Mouse (Mus musculus): Measurements from ENCODE around the gene Cfap300. TPM values are rescaled to one million over a fixed set of nuclear protein-coding genes. Genes with fewer than 3 reads are reported as not detected.

The Cfap300 gene
- 0.84 TPM for polyA plus RNA-seq (2012; fragmentation: generic; extraction: Trizol)

- no peaks in the 10 kb centered on the region for H3K79me2 ChIP-seq (ENCODE audit: control insufficient read depth, insufficient read depth)
- H3K36me3 ChIP-seq (ENCODE audit: control insufficient read depth, insufficient read depth), result no peaks in the 10 kb centered on the region
- H3K27me3 ChIP-seq (ENCODE audit: control insufficient read depth, insufficient read depth, insufficient read length), result no peaks in the 10 kb centered on the region
- H3K4me3 ChIP-seq, result peak within 1 kb of the TSS; percentile 25
- peak within 1 kb of the TSS; percentile 69 for H3K4me2 ChIP-seq (ENCODE audit: low read depth)
- TF ChIP-seq TCF3 (IDR thresholded peaks at IDR 0.05; ENCODE audit: insufficient read length, low read depth), result no peak
- TF ChIP-seq REST (IDR thresholded peaks at IDR 0.05; ENCODE audit: insufficient read depth, insufficient read length), result no peak
- peak; percentile 52 for TF ChIP-seq POLR2A (IDR thresholded peaks at IDR 0.05; ENCODE audit: insufficient read length, low read depth)
- peak within 1 kb of the TSS; percentile 51 for H3ac ChIP-seq (ENCODE audit: control insufficient read depth, insufficient read length)
Measured at GRCm38 (mm10) chr9:8042338-8043043, at the start of gene Cfap300. TSS of gene Cfap300 (minus strand) at chr9:8042823.

DNA sequence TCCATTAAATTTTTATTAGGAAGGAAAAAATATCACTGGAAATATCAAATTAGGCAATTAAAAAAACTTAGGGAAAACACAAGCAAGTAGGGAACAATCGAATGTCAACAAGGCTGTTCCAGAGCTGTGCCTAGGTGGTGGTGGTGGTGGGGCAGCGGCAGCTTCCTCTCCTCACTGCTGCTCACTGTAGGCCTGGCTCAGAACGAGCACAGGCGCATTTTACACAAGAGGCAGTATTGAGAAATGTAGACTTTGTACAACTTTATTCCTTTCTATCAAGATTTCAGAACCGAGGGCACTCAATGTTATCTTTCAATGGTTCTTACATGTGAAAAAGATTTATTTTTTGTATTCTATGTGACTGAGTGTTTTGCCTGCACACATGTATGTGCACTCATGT is 36.3 kb upstream of the Cfap300 start:
- TF ChIP-seq TCF3 (IDR thresholded peaks at IDR 0.05; ENCODE audit: insufficient read length, low read depth), result no peak
- no peak for TF ChIP-seq MAX (IDR thresholded peaks at IDR 0.05; ENCODE audit: low read depth)
- no peak for TF ChIP-seq MYOD1 (IDR thresholded peaks at IDR 0.05; ENCODE audit: control insufficient read depth in 1 of 3, insufficient read length in 2 of 3, low read depth in 2 of 3)
- TF ChIP-seq POLR2AphosphoS2 (IDR thresholded peaks at IDR 0.05; ENCODE audit: insufficient read length, low read depth), result no peak
- TF ChIP-seq SRF (IDR thresholded peaks at IDR 0.05; ENCODE audit: control insufficient read depth, insufficient read length, low read depth), result no peak
- TF ChIP-seq MYOG (IDR thresholded peaks at IDR 0.05; ENCODE audit: control insufficient read depth in 1 of 3, insufficient read depth in 1 of 3, insufficient read length in 2 of 3, low read depth in 2 of 3), result no peak
- TF ChIP-seq POLR2A (IDR thresholded peaks at IDR 0.05; ENCODE audit: insufficient read length, low read depth), result no peak
- TF ChIP-seq TCF12 (IDR thresholded peaks at IDR 0.05; ENCODE audit: insufficient read depth, poor library complexity, severe bottlenecking), result no peak
- TF ChIP-seq USF1 (IDR thresholded peaks at IDR 0.05; ENCODE audit: low read depth), result no peak
- no peak for TF ChIP-seq REST (IDR thresholded peaks at IDR 0.05; ENCODE audit: insufficient read depth, insufficient read length)
- TF ChIP-seq E2F4 (IDR thresholded peaks at IDR 0.05; ENCODE audit: insufficient read depth), result no peak
- no peak overlapping the region for H3K4me3 ChIP-seq
- H3K4me2 ChIP-seq (ENCODE audit: low read depth), result no peak overlapping the region
- H3ac ChIP-seq (ENCODE audit: control insufficient read depth, insufficient read length), result no peak overlapping the region
- H3K27me3 ChIP-seq (ENCODE audit: control insufficient read depth, insufficient read depth, insufficient read length), result no peaks in the 10 kb centered on the region
- no peaks in the 10 kb centered on the region for H3K79me2 ChIP-seq (ENCODE audit: control insufficient read depth, insufficient read depth)
- no peaks in the 10 kb centered on the region for H3K36me3 ChIP-seq (ENCODE audit: control insufficient read depth, insufficient read depth)

DNA sequence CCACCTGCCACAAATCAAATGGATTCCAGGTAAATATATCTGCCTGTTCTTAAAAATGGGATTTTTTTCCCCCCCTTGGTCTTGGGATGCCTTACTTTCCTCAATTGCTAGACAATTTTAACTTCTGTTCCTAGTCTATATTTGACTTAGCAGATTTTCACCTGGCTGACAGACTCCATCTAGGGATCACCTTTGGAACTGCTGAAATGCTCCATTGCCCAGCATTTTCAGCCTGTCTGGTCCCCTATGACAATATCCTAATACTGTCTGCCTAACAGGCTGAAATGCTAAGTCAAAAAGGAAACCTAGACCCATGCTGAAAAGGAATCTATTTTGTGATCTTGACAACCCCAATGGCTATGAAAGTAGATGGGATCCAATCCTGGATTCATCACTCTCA is 31.7 kb upstream of the Cfap300 start:
- Histone ChIP-seq H3K4me2 (ENCODE audit: low read depth) (no peak overlapping the region), H3K79me2 (ENCODE audit: control insufficient read depth, insufficient read depth) (no peaks in the 10 kb centered on the region), H3K36me3 (ENCODE audit: control insufficient read depth, insufficient read depth) (no peaks in the 10 kb centered on the region), H3K27me3 (ENCODE audit: control insufficient read depth, insufficient read depth, insufficient read length) (no peaks in the 10 kb centered on the region), H3ac (ENCODE audit: control insufficient read depth, insufficient read length) (no peak overlapping the region), H3K4me3 (no peak overlapping the region)
- TF ChIP-seq MAX (IDR thresholded peaks at IDR 0.05; ENCODE audit: low read depth) (no peak), TCF3 (IDR thresholded peaks at IDR 0.05; ENCODE audit: insufficient read length, low read depth) (no peak), POLR2A (IDR thresholded peaks at IDR 0.05; ENCODE audit: insufficient read length, low read depth) (no peak), USF1 (IDR thresholded peaks at IDR 0.05; ENCODE audit: low read depth) (no peak), REST (IDR thresholded peaks at IDR 0.05; ENCODE audit: insufficient read depth, insufficient read length) (no peak), E2F4 (IDR thresholded peaks at IDR 0.05; ENCODE audit: insufficient read depth) (no peak), SRF (IDR thresholded peaks at IDR 0.05; ENCODE audit: control insufficient read depth, insufficient read length, low read depth) (no peak), POLR2AphosphoS2 (IDR thresholded peaks at IDR 0.05; ENCODE audit: insufficient read length, low read depth) (no peak), MYOG (IDR thresholded peaks at IDR 0.05; ENCODE audit: control insufficient read depth in 1 of 3, insufficient read depth in 1 of 3, insufficient read length in 2 of 3, low read depth in 2 of 3) (no peak), MYOD1 (IDR thresholded peaks at IDR 0.05; ENCODE audit: control insufficient read depth in 1 of 3, insufficient read length in 2 of 3, low read depth in 2 of 3) (no peak), CEBPB (IDR thresholded peaks at IDR 0.05; ENCODE audit: insufficient read depth, poor library complexity, severe bottlenecking) (no peak), TCF12 (IDR thresholded peaks at IDR 0.05; ENCODE audit: insufficient read depth, poor library complexity, severe bottlenecking) (no peak)

DNA sequence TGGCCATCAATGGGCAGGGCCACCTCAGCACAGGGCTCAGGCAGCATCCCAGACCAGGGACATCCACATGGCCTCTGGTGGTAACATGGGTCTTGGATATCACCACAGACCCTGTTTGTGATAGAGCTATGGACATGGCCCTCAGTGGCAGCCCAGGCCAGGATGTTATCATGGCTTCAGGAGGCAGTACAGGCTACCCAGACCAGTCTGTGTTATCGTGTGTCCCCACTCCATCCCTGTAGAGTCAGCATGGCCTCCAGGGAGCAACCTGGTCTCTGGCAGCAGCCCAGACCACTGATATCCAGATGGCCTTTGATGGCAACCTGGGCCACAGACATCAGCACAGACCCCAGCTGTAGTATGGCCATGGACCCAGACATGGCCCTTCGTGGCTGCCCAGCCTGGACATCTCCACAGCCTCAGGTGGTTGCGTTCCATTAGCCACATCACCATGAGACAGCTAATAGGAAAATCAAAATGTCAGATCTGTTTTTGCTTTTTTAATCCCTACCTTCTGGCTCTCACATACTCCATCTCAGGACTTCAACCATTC is 30.7 kb upstream of the Cfap300 start:
- no peaks in the 10 kb centered on the region for H3K36me3 ChIP-seq (ENCODE audit: control insufficient read depth, insufficient read depth)
- no peaks in the 10 kb centered on the region for H3K79me2 ChIP-seq (ENCODE audit: control insufficient read depth, insufficient read depth)
- H3K27me3 ChIP-seq (ENCODE audit: control insufficient read depth, insufficient read depth, insufficient read length), result no peaks in the 10 kb centered on the region
- no peak overlapping the region for H3K4me3 ChIP-seq
- no peak overlapping the region for H3ac ChIP-seq (ENCODE audit: control insufficient read depth, insufficient read length)
- TF ChIP-seq MYOG (IDR thresholded peaks at IDR 0.05; ENCODE audit: control insufficient read depth in 1 of 3, insufficient read depth in 1 of 3, insufficient read length in 2 of 3, low read depth in 2 of 3) (no peak), TCF3 (IDR thresholded peaks at IDR 0.05; ENCODE audit: insufficient read length, low read depth) (no peak), POLR2AphosphoS2 (IDR thresholded peaks at IDR 0.05; ENCODE audit: insufficient read length, low read depth) (no peak)
- no peak overlapping the region for H3K4me2 ChIP-seq (ENCODE audit: low read depth)

DNA sequence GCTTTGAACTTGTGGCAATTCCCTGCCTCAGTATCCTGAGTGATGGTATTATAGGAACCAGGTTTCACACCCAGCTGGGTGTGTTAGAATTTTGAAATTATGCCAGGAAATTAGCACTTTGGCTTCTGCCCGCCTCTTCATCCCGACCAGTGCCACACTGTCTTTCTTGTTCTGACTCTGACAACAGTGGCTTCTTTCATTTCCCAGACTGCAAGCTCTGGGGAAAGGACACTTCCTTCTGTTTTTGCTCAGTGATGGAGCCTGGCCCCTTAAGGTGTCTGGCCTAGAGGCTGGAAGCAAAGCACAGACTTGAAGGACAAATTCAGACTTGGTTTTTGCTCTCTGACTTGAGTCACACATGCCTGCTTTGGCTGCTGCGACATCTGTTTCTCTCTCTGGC is 17.0 kb upstream of the Cfap300 start:
- Histone ChIP-seq H3K27me3 (ENCODE audit: control insufficient read depth, insufficient read depth, insufficient read length) (no peaks in the 10 kb centered on the region), H3K4me2 (ENCODE audit: low read depth) (no peak overlapping the region), H3K36me3 (ENCODE audit: control insufficient read depth, insufficient read depth) (no peaks in the 10 kb centered on the region), H3K4me3 (no peak overlapping the region), H3ac (ENCODE audit: control insufficient read depth, insufficient read length) (no peak overlapping the region), H3K79me2 (ENCODE audit: control insufficient read depth, insufficient read depth) (no peaks in the 10 kb centered on the region)
- TF ChIP-seq POLR2AphosphoS2 (IDR thresholded peaks at IDR 0.05; ENCODE audit: insufficient read length, low read depth) (no peak), MAX (IDR thresholded peaks at IDR 0.05; ENCODE audit: low read depth) (no peak), MYOG (IDR thresholded peaks at IDR 0.05; ENCODE audit: control insufficient read depth in 1 of 3, insufficient read depth in 1 of 3, insufficient read length in 2 of 3, low read depth in 2 of 3) (no peak), MYOD1 (IDR thresholded peaks at IDR 0.05; ENCODE audit: control insufficient read depth in 1 of 3, insufficient read length in 2 of 3, low read depth in 2 of 3) (no peak), REST (IDR thresholded peaks at IDR 0.05; ENCODE audit: insufficient read depth, insufficient read length) (no peak), TCF3 (IDR thresholded peaks at IDR 0.05; ENCODE audit: insufficient read length, low read depth) (no peak), USF1 (IDR thresholded peaks at IDR 0.05; ENCODE audit: low read depth) (no peak)

All from myocyte (in vitro differentiated cells).